Mouse (Mus musculus) midbrain, embryonic 10.5 days (tissue): ENCODE data around the gene Ythdf1. TPM values are rescaled to one million over a fixed set of nuclear protein-coding genes. Genes with fewer than 3 reads are reported as not detected.

Experiments used
- DNase-seq: peaks from one replicate; pipeline ENCODE4 v3.0.0-alpha.2; 2017; ENCODE audit warnings: low spot score
- H3K27ac ChIP-seq: fragments of 300-500 bp; sonication (generic); replicated peaks from 2 replicates; pipeline ENCODE4 v1.5.1; 2016; ENCODE audit warnings: mild to moderate bottlenecking
- H3K27me3 ChIP-seq: fragments of 300-500 bp; sonication (generic); 2 replicates; pipeline ENCODE4 v1.6.1; 2016; ENCODE audit warnings: low read depth, mild to moderate bottlenecking; ENCODE audit not compliant: poor library complexity, severe bottlenecking
- H3K36me3 ChIP-seq: fragments of 300-500 bp; sonication (generic); 2 replicates; pipeline ENCODE4 v1.6.1; 2016; ENCODE audit warnings: mild to moderate bottlenecking, moderate library complexity
- H3K4me1 ChIP-seq: fragments of 300-500 bp; sonication (generic); 2 replicates; pipeline ENCODE4 v1.6.1; 2016
- H3K4me3 ChIP-seq: fragments of 300-500 bp; sonication (generic); 2 replicates; pipeline ENCODE4 v1.5.1; 2016; ENCODE audit warnings: mild to moderate bottlenecking, moderate library complexity
- H3K9me3 ChIP-seq: fragments of 300-500 bp; sonication (generic); replicated peaks from 2 replicates; pipeline ENCODE4 v1.6.1; 2016; ENCODE audit warnings: mild to moderate bottlenecking
- WGBS: fragments of 180-500 bp; shearing (Covaris S2); methylation state at CpG from one replicate; pipeline ENCODE4 v1.1.7; 2016; 5-methylcytosine and 5-hydroxymethylcytosine counted together
- polyA plus RNA-seq: library from polyadenylated mRNA; unstranded; fragments of >200 nt; fragmentation: Nextera tagmentation; extraction: Ambion mirVana; gene quantifications from 2 replicates; pipeline ENCODE4 v1.2.1, GENCODE M21; 2016

The Ythdf1 gene
- polyA plus RNA-seq, 1 experiment from 2014 or later, result 51.9 TPM

DNA sequence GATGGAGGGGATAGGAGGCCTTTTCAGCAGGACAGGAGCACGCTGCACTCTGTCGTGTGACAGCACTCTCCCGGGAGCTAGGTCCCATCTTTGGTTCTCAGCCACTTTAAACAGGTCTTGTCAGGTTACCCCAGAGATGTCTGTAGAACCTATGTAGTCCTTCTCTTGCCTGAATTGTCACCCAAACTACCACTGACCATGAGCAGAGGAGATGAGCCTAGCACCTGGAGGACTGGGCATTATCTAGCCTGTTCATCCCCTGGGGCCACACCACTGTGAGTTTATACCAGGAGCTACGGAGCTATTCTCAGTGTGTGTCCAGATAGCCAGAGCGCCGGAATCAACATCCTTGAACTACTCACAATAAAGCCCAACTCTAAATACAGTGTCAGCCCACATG, 22.9 kb downstream of the Ythdf1 start:
- no peak overlapping the region for H3K4me3 ChIP-seq
- peaks cover 21% of the 10 kb centered on the region for H3K27me3 ChIP-seq
- no peak for DNase-seq
- WGBS, result 81% methylated on average over 6 of the region's 6 CpGs
- peaks cover 41% of the 10 kb centered on the region for H3K4me1 ChIP-seq
- no peaks in the 10 kb centered on the region for H3K9me3 ChIP-seq
- H3K36me3 ChIP-seq, result peaks cover 13% of the 10 kb centered on the region
- H3K27ac ChIP-seq, result no peak overlapping the region

DNA sequence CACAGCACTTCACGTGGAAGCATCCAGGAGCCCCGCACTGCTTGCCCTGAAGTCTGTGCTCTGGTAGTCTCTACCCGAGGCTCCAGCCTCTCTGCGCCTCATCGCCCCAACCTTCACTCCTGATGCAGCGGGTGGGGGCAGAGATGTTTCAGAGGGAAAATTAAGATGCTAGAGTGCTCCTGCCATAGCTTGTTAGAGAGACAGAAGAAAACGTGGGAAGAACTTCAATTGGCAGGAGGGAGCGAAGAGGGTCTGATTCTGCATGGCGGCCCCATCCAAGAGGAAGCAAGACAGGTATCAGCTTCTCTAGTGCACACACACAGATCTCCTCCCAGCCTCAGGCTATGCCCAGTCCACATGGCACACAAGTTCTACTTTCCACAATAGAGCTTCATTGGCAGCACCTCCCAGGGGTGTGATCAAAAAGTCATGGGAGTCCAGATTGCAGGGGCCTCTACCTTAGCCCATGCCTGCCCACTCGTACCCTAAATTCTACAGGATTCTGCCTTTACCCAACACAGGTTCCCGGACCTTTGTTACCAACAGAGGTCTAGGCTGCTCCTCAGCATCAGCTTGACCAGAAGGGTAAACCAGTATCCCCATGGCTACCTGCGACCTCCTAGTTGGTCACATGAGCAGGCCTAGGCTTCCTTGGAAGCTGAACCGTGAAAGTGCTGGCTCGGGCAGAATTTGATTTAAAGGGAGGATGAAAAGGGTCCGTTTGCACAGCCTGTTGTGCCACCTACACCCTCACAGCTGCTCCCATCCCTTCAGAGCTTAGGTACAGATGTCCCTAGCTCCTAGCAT, 23.7 kb downstream of the Ythdf1 start:
- Histone ChIP-seq H3K4me1 (peaks cover 45% of the 10 kb centered on the region), H3K4me3 (no peak overlapping the region), H3K27ac (peak overlapping the region; percentile 39; the same call in 1 of the 2 replicates), H3K27me3 (peaks cover 29% of the 10 kb centered on the region), H3K9me3 (no peaks in the 10 kb centered on the region), H3K36me3 (peaks cover 13% of the 10 kb centered on the region)
- DNase-seq, result no peak
- WGBS, result 73% methylated on average over 15 of the region's 15 CpGs

DNA sequence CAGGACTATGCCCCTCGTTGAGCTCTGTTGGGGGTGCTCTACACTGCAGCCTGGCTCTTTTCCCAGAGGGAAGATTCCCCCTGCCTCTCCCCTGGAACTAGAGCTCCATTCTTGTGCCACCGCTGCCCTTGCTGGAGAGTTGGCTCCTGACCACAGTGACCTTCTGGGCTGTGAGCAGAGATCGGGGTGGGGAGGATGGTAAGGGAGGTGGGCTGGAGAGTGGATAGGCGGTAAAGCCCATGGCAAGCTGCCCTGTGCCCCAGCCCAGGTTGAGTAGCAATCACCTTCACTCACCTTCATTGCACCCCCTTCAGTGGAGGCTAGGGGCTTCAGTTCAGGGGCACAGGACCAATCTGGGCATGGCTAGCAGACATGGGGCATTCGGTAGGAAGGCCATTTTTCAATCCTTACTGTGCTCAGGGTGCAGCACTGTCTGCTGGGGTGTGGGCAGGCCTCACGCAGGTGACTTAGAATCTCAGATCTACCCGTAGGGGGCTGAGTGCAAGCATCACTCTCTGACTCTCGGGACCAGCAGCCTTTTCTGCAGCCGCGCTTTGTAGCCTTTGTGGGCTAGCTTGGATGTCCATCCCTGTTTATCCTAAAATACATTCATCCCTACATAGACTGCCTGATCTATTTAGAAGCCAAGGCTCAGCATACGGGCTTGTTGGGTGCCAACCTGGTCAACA, 24.8 kb downstream of the Ythdf1 start:
- Histone ChIP-seq H3K27ac (peak overlapping the region; percentile 99), H3K27me3 (peaks cover 40% of the 10 kb centered on the region), H3K4me1 (peaks cover 53% of the 10 kb centered on the region), H3K36me3 (peaks cover 13% of the 10 kb centered on the region), H3K9me3 (no peaks in the 10 kb centered on the region), H3K4me3 (peak overlapping the region; percentile 78)
- no peak for DNase-seq
- WGBS, result 82% methylated on average over 11 of the region's 11 CpGs

DNA sequence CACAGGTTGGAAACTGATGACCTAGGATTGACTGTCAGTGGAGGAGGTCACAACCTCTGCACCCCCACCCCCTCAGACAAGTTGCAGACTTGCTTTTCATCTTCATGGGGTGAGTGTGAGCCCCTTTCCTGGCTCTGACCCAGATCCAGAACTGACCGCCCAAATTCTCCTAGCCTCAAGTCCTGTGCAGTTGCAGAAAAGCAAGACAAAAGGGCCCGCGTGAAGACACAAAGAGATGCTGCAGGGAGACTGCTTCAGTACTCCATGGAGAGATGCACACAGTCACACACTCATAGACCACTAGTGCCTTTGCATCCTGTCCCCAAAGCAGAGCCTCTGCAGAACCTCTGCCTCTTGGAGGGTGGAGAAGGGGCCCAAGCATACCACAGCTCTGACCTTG, 25.4 kb downstream of the Ythdf1 start:
- peaks cover 13% of the 10 kb centered on the region for H3K36me3 ChIP-seq
- no peaks in the 10 kb centered on the region for H3K9me3 ChIP-seq
- peaks cover 60% of the 10 kb centered on the region for H3K4me1 ChIP-seq
- H3K27ac ChIP-seq, result peak overlapping the region; percentile 99
- no peak for DNase-seq
- H3K4me3 ChIP-seq, result peak overlapping the region; percentile 78
- peaks cover 46% of the 10 kb centered on the region for H3K27me3 ChIP-seq
- 75% methylated on average over 3 of the region's 3 CpGs for WGBS

DNA sequence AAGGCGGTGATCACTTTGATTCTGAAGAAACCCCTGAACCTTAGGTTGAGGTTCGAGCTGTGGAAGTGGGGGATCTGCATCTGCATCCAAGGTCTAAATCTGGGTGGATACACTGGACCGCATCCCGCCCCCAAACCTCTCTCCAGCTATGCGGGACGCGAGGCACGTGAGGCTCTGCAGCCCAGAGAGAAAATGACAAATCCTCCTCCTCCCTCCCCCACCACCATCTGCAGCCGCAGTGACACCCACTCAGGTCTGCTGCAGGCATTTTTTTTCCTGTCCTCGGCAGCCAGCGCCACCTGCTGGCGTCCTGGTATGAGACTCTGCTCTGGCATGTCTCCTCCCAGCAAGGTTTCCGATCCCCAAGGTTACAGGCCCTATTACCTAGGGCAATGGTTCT, 26.0 kb downstream of the Ythdf1 start:
- peak overlapping the region; percentile 99 for H3K27ac ChIP-seq
- peaks cover 65% of the 10 kb centered on the region for H3K4me1 ChIP-seq
- 1% methylated on average over 13 of the region's 13 CpGs for WGBS
- H3K9me3 ChIP-seq, result no peaks in the 10 kb centered on the region
- DNase-seq, result peak; percentile 92
- H3K4me3 ChIP-seq, result peak overlapping the region; percentile 78
- H3K27me3 ChIP-seq, result peaks cover 52% of the 10 kb centered on the region
- H3K36me3 ChIP-seq, result peaks cover 13% of the 10 kb centered on the region

DNA sequence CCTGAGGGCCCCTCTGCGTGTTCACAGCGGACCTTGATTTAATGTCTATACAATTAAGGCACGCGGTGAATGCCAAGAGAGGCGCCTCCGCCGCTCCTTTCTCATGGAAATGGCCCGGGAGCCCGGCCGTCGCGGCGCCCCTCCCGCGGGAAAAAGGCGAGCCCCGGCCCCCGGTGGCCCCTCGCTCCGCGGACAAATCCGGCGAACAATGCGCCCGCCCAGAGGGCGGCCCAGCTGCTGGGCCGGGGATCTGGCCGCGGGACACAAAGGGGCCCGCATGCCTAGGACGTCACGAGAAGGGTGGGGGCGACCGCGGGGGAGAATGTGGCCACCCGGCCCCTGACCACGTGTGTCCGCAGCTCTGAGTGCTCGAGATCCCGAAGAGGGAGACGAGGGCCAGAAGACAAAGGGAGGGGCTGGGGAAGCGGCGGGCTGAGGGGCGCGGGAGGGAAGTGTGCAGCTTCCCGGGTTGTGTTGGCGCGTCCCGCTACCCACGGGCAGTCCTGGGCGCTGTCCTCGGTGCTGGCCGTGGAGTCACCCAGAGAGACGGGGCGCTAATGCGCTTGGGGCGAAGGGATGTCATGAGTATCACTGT, 26.6 kb downstream of the Ythdf1 start:
- Histone ChIP-seq H3K4me3 (peak overlapping the region; percentile 78), H3K36me3 (peaks cover 13% of the 10 kb centered on the region), H3K27ac (peak overlapping the region; percentile 99), H3K4me1 (peaks cover 72% of the 10 kb centered on the region), H3K9me3 (no peaks in the 10 kb centered on the region), H3K27me3 (peaks cover 58% of the 10 kb centered on the region)
- under 1% methylated on average over 57 of the region's 57 CpGs for WGBS
- DNase-seq, result peak; percentile 90

DNA sequence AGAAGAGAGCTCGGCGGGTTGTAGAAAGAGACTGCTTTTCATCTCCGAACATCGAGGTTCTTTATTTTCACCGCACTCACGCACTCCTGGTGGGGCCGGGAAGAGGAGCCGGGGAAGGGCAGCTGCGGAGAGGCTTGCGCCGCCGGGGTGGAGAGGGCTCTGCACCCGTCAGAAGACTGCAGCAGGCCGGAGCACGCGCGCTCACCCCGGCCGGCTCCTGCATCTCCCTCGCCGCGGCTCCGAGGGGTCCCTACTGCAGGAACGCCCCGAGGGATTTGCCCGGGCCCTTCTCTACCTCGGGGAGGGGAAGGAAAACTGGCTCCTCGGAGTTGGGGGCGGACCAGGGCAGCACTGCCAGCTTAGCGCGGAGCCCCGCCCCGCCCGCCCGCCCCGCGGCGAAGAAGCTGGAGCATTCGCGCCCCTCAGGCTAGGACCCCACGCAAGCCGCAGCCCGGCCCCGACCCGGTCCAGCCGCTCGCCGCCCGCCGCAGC, 27.2 kb downstream of the Ythdf1 start:
- Histone ChIP-seq H3K27ac (peak overlapping the region; percentile 99), H3K4me1 (peaks cover 77% of the 10 kb centered on the region), H3K9me3 (no peaks in the 10 kb centered on the region), H3K4me3 (peak overlapping the region; percentile 78), H3K36me3 (peaks cover 13% of the 10 kb centered on the region), H3K27me3 (peaks cover 59% of the 10 kb centered on the region)
- DNase-seq, result no peak
- under 1% methylated on average over 45 of the region's 50 CpGs for WGBS

DNA sequence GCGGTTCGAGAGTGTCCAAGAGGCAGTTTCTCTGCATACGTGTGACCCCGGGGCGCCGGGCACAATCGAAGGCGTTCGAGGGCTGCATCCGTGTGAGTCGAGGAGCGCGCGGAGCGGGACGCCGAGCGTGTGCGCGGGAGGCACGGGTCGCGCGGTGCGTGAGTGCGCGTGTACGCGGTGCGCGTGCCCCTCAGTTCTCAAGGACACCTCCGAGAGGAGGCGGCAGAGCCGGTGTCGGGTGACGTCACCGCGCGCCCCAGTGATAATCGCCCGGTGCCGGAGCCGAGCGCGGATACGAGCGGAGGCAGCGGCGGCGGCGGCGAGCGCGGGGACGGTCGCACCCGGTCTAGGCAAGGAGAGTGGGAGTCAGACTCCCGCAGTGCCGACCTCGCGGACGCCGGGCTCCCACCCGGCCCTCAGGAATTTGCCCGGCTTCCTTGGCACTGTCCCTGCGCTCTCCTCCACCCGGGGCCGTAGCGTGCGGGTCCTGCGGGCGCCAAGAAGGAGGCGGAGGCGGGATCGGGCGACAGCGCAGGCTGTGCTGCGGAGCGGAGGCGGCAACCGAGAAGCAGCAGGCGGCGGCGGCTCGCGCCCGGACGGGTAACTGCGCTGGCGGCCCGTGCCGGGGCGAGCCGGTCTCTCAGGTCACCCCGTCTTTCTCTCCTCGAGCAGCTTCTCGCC, 27.8 kb downstream of the Ythdf1 start:
- Histone ChIP-seq H3K4me1 (peaks cover 83% of the 10 kb centered on the region), H3K4me3 (peak overlapping the region; percentile 78), H3K27ac (peak overlapping the region; percentile 99), H3K36me3 (peaks cover 13% of the 10 kb centered on the region), H3K27me3 (peaks cover 59% of the 10 kb centered on the region), H3K9me3 (no peaks in the 10 kb centered on the region)
- DNase-seq, result peak; percentile 83
- under 1% methylated on average over 97 of the region's 97 CpGs for WGBS

DNA sequence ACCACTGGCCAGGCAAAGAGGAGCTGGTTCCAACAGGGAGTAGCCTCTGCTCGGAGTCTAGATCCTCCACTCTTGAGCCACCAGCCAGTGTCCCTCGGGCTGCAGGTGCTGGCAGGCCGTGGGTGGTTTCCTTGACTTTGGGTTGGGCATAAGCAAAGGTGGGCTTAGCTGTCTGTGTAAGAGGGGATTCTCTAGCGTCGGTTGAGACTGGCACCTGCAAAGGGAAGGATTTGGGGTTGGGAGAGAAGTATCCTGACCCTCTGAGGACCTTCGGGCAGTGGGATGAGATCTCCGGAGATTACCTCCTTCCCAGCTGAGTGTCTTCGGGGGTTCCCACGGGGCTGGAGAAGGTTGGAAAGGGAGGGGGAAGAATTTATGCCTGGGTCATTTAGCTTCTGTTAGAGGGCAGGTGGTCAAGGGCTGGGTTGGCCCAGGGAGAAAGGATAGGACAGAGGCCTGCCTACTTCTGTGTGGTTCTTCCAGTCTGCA, 28.9 kb downstream of the Ythdf1 start:
- peaks cover 22% of the 10 kb centered on the region for H3K36me3 ChIP-seq

DNA sequence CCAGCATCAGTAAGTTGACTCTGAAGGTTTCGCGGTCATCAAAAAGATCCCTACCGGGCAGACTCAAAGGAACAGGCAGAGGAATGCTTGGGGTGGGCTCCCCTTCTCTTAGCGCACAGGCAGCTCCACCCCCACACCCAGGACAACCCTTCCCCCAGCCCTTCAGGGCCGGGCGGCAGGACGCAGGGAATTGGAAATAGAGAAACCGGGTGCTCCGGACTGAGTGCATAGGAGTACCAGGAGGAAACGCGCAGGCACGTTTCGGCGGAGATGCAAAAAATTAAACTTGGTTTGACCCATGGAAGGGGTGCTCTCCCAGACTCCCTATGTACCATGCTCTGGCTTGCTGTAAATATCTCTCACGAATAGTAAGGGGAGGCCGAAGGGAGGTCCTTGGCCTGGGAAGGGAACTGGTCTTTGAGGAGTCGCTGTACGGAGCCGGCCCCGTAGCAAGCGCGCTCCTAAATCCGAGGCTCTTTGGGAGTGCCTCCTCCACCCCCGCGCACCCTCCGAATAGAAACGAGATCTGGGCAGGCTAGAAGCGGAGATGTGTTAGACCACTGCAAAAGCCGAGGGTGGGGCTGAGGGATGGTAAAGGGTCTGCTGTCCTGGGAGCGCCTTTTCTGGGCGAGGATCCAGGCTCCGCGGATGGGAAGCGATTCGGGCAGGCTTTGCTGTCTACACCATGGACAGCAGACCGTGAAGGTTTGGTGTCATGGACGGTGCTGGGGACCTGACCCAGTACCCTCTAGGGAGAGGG, 29.5 kb downstream of the Ythdf1 start:
- peaks cover 25% of the 10 kb centered on the region for H3K36me3 ChIP-seq
- peaks cover 85% of the 10 kb centered on the region for H3K4me1 ChIP-seq
- peak overlapping the region; percentile 99 for H3K27ac ChIP-seq
- WGBS, result under 1% methylated on average over 37 of the region's 37 CpGs
- no peaks in the 10 kb centered on the region for H3K9me3 ChIP-seq
- H3K4me3 ChIP-seq, result peak overlapping the region; percentile 78
- H3K27me3 ChIP-seq, result peaks cover 59% of the 10 kb centered on the region
- DNase-seq, result peak; percentile 69

More for the DNA sequence above, 28.9 kb downstream of the Ythdf1 start:
- Histone ChIP-seq H3K27ac (peak overlapping the region; percentile 99), H3K27me3 (peaks cover 59% of the 10 kb centered on the region), H3K4me3 (peak overlapping the region; percentile 78), H3K9me3 (no peaks in the 10 kb centered on the region), H3K4me1 (peaks cover 85% of the 10 kb centered on the region)
- DNase-seq, result peak; percentile 68
- WGBS, result 4% methylated on average over 9 of the region's 9 CpGs

DNA sequence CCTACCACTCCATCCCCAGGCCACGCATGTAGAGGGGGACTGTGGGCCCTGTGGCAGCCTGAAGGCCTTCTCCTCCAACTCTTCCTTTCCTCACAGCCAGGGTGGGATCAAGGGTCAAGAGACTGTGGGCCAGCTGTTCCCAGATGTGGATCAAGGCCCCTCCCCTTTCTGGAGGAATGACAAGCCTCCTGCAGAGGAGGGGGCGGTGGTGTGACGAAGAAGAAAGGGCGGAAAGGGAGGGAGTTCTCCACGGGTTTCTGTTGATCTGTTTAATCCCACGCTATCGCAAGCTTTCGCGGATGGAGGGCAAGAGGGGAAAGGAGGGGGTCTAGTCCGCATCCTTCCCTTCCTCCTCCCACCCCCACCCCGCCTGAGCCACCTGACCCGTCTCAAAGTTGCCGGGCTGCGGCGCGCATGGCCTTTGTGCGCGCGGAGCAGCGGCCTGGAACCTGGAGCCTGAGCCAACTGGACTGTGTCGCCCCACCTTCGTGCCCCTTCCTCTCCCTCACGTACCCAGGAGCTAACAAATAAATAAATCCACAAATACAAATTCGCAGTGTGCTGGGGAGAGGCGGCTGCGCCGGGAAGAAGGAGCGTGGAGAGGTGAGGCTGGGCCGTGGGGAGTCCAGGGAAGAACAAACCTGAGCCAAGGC, 30.2 kb downstream of the Ythdf1 start:
- Histone ChIP-seq H3K36me3 (peaks cover 25% of the 10 kb centered on the region), H3K4me1 (peaks cover 85% of the 10 kb centered on the region), H3K4me3 (peak overlapping the region; percentile 78), H3K27ac (peak overlapping the region; percentile 99), H3K9me3 (no peaks in the 10 kb centered on the region), H3K27me3 (peaks cover 59% of the 10 kb centered on the region)
- under 1% methylated on average over 29 of the region's 29 CpGs for WGBS
- peak; percentile 88 for DNase-seq
